Mouse (Mus musculus): Measurements from ENCODE around the gene Asic4. TPM values are rescaled to one million over a fixed set of nuclear protein-coding genes. Genes with fewer than 3 reads are reported as not detected.
A peak's percentile ranks its signal among the peaks of the same experiment; 100 is the strongest.

Asic4 gene
- total RNA-seq, 4 experiments from 2014 or later = 21.5 to 26.7 (median 25.1) TPM

GRCm38 (mm10) chr1:75463652-75464204 is 13.5 kb downstream of the Asic4 start:
- no peak for DNase-seq (ENCODE audit: low spot score in 2 of 2)

- DNase-seq (ENCODE audit: low spot score in 2 of 2) = peak; percentile 52 to 83
Measured at GRCm38 (mm10) chr1:75467215-75467927, 17.1 kb downstream of the Asic4 start.

- no peak for DNase-seq (ENCODE audit: low spot score in 2 of 2)
Measured at GRCm38 (mm10) chr1:75469287-75469825, 19.1 kb downstream of the Asic4 start.

GRCm38 (mm10) chr1:75476441-75476840 is 26.2 kb downstream of the Asic4 start:
- no peak for DNase-seq (ENCODE audit: low spot score in 2 of 2)

- DNase-seq (ENCODE audit: low spot score in 2 of 2) = peak; percentile 71 to 88
Measured at GRCm38 (mm10) chr1:75477264-75477965, 27.2 kb downstream of the Asic4 start.

- DNase-seq (ENCODE audit: low spot score in 2 of 2) = no peak
Measured at GRCm38 (mm10) chr1:75477966-75478290, 27.7 kb downstream of the Asic4 start.

- DNase-seq (ENCODE audit: low spot score in 2 of 2) = no peak
Measured at GRCm38 (mm10) chr1:75478497-75478896, 28.3 kb downstream of the Asic4 start.

GRCm38 (mm10) chr1:75478916-75479634 is 28.8 kb downstream of the Asic4 start, which contains the start of the genes Chpf and Tmem198:
Chpf (minus strand) TSS chr1:75479307.
Tmem198 (plus strand) TSS chr1:75479532.
- peak; percentile 95 to 97 for DNase-seq (ENCODE audit: low spot score in 2 of 2)

GRCm38 (mm10) chr1:75479635-75479989 is 29.4 kb downstream of the Asic4 start:
- DNase-seq (ENCODE audit: low spot score in 2 of 2) = no peak

- DNase-seq (ENCODE audit: low spot score in 2 of 2) = peak in 1 of 2 experiments; percentile 26
Measured at GRCm38 (mm10) chr1:75480036-75480435, 29.8 kb downstream of the Asic4 start.

- DNase-seq (ENCODE audit: low spot score in 2 of 2) = peak in 1 of 2 experiments; percentile 64
Measured at GRCm38 (mm10) chr1:75480735-75481134, 30.5 kb downstream of the Asic4 start.

GRCm38 (mm10) chr1:75486561-75486960 is 36.3 kb downstream of the Asic4 start:
- peak in 1 of 2 experiments; percentile 33 for DNase-seq (ENCODE audit: low spot score in 2 of 2)

GRCm38 (mm10) chr1:75487040-75487404 is 36.8 kb downstream of the Asic4 start:
- DNase-seq (ENCODE audit: low spot score in 2 of 2) = peak in 1 of 2 experiments; percentile 10

- peak; percentile 46 to 57 for DNase-seq (ENCODE audit: low spot score in 2 of 2)
Measured at GRCm38 (mm10) chr1:75487405-75488161, 37.3 kb downstream of the Asic4 start.

GRCm38 (mm10) chr1:75490785-75491551 is 40.7 kb downstream of the Asic4 start:
- no peak for DNase-seq (ENCODE audit: low spot score in 2 of 2)

- no peak for DNase-seq (ENCODE audit: low spot score in 2 of 2)
Measured at GRCm38 (mm10) chr1:75492579-75493170, 42.4 kb downstream of the Asic4 start.

GRCm38 (mm10) chr1:75494878-75495548 is 44.8 kb downstream of the Asic4 start:
- no peak for DNase-seq (ENCODE audit: low spot score in 2 of 2)

GRCm38 (mm10) chr1:75498897-75499296 is 48.7 kb downstream of the Asic4 start:
- no peak for DNase-seq (ENCODE audit: low spot score in 2 of 2)

- DNase-seq (ENCODE audit: low spot score in 2 of 2) = no peak
Measured at GRCm38 (mm10) chr1:75499441-75499840, 49.2 kb downstream of the Asic4 start.

Data from left cerebral cortex, adult 8-10 months (tissue).